Mouse (Mus musculus): Measurements from ENCODE around the gene Tspan4.
A peak's percentile ranks its signal among the peaks of the same experiment; 100 is the strongest.

Gene Tspan4

GRCm38 (mm10) chr7:141506278-141506677 is 31.2 kb downstream of the Tspan4 start:
- DNase-seq (ENCODE audit: low spot score in 2 of 2), result no peak

GRCm38 (mm10) chr7:141508160-141508559 is 33.1 kb downstream of the Tspan4 start:
- no peak for DNase-seq (ENCODE audit: low spot score in 2 of 2)

GRCm38 (mm10) chr7:141510196-141510595 is 35.2 kb downstream of the Tspan4 start:
- DNase-seq (ENCODE audit: low spot score in 2 of 2), result no peak

GRCm38 (mm10) chr7:141510681-141511191 is 35.7 kb downstream of the Tspan4 start:
- no peak for DNase-seq (ENCODE audit: low spot score in 2 of 2)

DNA sequence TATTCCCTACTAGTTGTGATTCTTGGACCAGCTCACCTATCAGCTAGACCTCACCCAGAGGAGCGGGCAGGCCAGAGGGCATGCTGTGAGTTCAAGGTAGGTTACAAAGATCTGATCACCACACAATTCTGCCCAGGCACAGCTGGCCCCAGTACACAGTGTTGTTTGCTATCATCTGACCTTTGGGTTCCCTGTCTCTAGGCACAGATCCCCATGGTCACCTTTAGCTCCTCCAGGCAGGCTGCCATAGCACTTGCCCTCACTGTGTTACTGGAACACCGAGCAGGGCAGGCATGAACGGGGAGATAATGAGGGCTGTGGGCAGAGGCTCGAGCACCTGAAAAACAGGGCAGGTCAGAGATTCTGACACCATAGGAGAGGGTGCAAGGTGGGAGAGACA is 42.6 kb downstream of the Tspan4 start:
- no peak for DNase-seq (ENCODE audit: low spot score in 2 of 2)

DNA sequence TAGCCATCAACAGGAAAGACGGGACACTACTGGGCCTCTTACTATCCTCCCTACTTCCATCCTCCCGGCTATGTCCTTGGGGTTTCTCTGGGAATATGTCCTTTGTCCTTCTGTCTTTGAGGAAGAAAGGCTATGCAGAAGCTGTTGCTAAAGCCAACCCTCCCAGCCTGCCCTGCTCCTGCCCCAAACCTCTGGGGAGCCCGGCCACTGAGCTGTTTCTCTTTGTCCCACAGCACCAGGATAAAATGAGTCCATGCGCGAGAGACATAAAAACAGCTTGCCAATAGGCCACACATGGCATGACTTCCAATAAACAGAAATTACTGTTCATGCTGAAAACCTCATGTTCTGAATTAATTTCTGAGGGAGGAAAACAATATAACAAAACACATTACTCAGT is 43.3 kb downstream of the Tspan4 start:
- no peak for DNase-seq (ENCODE audit: low spot score in 2 of 2)

DNA sequence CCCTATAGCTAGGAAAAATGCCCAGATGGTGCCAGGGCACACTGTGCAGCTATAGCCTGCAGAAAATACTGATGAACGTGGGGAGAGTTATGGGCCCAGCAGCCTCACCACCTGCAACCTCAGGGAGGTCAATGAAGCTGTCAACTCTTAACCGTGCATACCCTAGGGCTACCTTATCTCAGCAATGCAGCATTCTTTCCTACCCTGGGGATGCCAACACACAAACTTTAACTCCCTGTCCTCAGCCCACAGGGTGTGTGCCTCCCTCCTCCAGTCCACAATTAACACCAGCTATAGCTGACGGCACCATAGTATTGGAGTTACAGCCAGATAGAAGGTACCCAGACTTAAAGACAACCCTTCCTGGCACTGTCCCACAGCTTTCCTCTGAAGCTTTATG is 43.9 kb downstream of the Tspan4 start:
- DNase-seq (ENCODE audit: low spot score in 2 of 2), result no peak

DNA sequence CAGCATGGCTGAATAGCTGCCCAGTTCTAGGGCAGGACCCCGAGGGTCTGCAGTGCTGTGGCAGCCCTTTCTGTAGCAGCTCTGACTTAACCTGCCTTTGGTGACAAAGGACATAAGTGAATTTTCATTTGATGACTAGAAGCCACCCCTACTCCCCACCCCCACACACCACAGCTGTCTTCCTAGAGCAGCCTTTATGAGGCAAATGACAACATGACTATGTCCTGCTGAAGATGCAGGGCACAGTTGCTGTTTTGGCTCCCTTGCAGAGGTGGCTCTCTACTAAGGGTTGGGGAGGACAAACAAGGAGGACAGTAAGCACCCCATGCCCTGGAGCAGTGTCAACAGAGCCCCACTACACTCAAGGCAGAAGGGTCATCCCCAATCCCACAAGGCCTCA is 44.8 kb downstream of the Tspan4 start:
- no peak for DNase-seq (ENCODE audit: low spot score in 2 of 2)

GRCm38 (mm10) chr7:141523007-141523406 is 48.0 kb downstream of the Tspan4 start:
- DNase-seq (ENCODE audit: low spot score in 2 of 2), result no peak

GRCm38 (mm10) chr7:141524271-141524670 is 49.2 kb downstream of the Tspan4 start:
- DNase-seq (ENCODE audit: low spot score in 2 of 2), result no peak

DNA sequence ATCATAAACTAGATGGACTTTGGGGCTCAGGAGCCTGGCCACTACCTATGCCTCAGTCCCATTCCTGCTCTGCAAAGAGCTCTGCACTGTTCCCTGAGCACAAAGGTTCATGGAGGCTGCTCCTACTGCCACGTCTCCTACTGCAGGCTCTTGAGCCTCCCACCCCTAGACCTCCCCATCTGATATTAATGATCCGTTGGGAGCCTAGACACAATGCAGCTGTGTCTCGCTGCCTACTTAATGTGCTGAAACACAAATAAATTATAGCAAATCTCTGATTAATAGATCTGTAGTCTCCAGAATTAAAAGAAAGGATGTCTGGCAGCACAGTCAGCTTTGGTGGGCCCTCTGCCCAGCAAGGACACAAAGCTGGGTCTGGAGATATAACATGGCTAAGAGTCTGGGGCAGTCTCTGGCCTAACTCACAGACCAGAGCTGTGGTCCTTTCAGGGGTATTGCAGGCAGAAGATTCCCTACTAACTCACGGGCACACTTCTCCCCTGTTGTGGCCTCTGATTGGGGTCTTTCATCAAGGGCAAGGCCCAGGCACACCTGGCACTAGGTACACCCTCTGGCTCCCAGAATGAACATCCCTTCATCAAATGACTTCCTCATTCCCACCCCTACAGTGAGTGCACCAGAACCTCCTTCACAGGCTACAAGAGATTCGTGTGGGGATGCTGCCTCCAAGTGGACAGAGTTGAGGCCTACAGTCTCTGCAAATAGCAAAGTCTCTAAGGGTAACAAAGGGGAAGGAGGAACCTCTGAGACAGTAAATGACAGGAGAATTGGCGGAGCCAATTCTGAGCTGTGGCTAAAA is 49.9 kb downstream of the Tspan4 start:
- peak; percentile 62 to 86 for DNase-seq (ENCODE audit: low spot score in 2 of 2)

- no peak for DNase-seq (ENCODE audit: low spot score in 2 of 2)
These were observed 50.5 kb downstream of the Tspan4 start for GRCm38 (mm10) chr7:141525580-141525925.

- DNase-seq (ENCODE audit: low spot score in 2 of 2), result no peak
These were observed 60.5 kb downstream of the Tspan4 start for GRCm38 (mm10) chr7:141535570-141535969.

DNA sequence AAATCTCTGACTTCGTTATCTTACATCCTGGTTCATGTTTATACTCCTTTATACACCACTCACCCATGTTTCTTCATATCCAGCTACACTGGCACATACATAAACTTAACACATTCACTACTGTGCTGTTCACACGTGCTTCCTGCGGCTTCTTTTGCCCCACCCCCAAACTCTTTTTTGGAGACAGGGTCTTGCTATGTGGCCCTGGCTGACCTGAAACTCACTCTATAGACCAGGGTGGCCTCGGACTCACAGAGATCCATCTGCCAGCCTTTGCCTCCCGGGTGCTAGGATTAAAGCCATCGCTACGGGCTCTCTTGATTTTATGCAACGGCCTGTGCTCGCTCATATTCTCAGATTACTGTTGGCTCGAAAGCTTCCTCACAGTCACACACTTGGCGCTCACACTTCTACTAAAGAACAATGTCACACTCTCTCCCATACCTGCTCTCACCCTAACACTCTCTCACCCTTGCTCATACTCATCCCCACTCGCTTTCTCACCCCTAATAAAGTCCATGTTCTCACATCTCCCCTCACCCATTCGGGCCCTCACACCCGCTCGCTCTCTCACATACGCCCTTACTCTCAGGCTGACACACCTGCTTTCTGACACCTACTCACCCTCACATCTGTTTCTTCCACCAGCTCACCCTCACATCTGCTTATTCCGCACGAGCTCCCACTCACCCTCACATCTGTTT is 64.0 kb downstream of the Tspan4 start:
- DNase-seq (ENCODE audit: low spot score in 2 of 2), result no peak

DNA sequence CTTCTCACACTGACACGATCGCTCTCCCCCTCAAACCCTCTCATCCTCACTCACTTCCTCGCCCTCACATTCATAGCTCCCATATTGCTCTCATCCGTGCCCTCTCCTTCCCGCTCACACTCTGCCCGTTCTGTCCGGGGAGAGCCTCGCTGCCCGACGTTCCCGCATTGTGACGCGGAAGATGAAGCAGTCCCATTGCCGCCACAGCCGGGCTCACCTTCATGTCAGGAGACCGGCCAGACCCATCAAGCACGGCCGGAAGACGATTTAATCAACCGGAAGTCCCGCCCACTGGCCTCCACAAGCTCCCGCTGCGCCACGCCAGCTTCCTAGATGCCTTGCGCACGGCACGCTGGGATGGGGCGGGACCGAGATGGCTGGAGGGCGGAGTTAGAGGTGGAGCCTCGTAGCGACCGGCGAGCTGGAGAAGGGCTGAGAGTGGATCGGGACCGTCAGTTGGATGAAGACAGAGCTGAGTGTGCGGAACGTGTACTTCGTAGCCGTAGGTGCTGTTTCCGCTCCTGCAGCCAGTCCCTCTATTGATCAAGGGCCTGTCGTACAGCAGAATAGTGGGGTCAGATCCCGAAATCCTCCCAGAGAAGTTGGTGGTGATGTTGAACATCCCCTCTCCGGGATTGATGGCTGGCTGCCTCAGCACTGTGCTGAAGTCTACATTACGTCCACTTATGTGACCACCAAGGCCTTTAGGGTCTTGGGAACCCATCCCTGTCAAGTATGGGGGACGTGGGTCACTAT is 64.7 kb downstream of the Tspan4 start, which contains the start of gene Chid1:
Chid1 (minus strand) TSS at position 302 of the 756 bp plus-strand sequence.
- peak; percentile 90 to 97 for DNase-seq (ENCODE audit: low spot score in 2 of 2)

DNA sequence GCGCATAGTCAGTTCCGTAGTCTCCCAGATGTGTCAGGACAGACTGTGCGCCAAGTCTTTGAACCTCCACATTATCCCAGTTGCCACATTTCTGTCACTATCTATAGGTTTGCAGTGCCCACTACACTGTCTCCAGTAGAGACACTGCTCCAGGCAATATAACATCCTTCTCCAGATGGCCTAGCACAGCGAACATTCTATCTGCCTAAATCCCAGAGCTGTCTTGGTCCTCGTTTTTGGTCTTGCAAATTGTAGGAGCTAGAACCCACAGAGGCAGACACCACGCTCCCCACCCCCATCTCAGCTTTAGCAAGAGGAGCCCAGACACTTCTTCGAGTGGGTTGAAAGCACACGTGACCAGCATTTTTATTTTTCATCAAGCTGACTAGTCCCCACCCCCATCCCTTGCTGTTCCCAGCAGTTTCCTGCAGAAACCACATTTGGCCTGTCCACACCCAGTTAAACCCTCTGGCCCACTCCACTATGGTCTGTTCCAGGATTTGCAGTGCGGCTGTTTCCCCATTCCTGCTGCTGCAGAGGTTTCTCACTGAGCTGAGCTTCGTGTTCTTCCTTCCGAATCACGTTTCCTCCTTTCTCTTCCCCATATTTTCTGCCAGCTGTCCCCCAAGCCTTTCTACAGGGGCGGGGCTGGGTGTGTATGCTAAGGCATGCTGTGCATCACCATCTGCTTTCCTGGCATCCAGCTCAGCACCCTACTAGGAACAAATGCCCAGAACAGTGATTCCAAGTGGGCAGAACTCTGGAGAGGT is 65.5 kb downstream of the Tspan4 start:
- DNase-seq (ENCODE audit: low spot score in 2 of 2), result peak; percentile 76 to 88

- DNase-seq (ENCODE audit: low spot score in 2 of 2), result no peak
These were observed 66.6 kb downstream of the Tspan4 start for GRCm38 (mm10) chr7:141541681-141542080.

DNA sequence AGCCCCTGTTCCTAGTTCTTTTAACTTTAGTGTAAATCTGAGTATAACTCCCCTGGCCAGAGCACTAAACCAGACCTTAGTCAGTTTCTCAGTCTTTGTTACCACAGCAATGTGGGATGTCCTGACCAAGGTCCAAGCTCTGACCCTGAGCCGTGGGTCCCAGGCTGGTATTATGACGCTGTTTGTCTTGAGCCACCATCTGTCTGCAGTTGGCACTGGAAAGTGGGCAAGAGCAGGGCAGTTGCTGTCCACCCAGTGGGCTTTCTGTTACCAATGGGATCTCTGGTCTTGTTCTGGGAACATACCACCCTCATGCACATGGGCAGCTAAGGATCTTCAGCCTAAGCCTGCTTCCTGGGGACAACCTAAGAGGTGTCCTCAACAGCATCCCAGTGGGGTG is 67.5 kb downstream of the Tspan4 start:
- no peak for DNase-seq (ENCODE audit: low spot score in 2 of 2)

Measured in left cerebral cortex, adult 9 months (tissue).